Mouse (Mus musculus): ENCODE data around the gene Prm3. TPM values are rescaled to one million over a fixed set of nuclear protein-coding genes. Genes with fewer than 3 reads are reported as not detected.
A peak's percentile ranks its signal among the peaks of the same experiment; 100 is the strongest.

The Prm3 gene
- polyA plus RNA-seq, 2 experiments, result not detected

DNA sequence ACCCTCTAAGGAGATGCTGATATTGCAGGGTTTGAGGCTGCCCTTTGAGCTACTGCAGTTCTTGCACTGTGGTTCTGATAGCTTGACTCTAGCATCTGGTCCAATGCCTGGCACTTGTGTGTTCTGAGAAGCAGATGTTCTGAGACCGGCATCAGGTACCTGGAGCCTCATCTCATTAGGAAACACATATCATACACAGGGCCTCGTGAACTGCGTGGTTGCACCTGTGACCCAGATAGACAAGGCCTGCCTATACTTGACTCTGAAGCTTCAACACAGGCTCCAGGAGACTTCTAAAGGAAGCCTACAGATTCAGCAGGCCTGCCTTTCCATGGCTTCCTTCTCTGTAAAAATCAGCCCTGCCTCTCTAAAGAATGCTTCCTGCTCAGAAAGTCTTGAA is 45.7 kb upstream of the Prm3 start:
- TF ChIP-seq POLR2A (IDR thresholded peaks at IDR 0.05; ENCODE audit: borderline replicate concordance, extremely low read depth, insufficient read depth, insufficient read length), result no peak
- 89% methylated on average over 3 of the region's 3 CpGs for WGBS
- Histone ChIP-seq H3K27me3 (ENCODE audit: control insufficient read depth, insufficient read depth, low read length) (no peaks in the 10 kb centered on the region), H3K9me3 (ENCODE audit: control insufficient read depth, low read length) (no peaks in the 10 kb centered on the region), H3K4me3 (replicated peaks; ENCODE audit: low read length) (no peak overlapping the region), H3K27ac (replicated peaks; ENCODE audit: low read depth, low read length) (no peak overlapping the region), H3K4me1 (ENCODE audit: control insufficient read depth, insufficient read depth, low read length) (peaks cover 18% of the 10 kb centered on the region), H3K4me2 (replicated peaks; ENCODE audit: low read depth, low read length, severe bottlenecking) (no peak overlapping the region), H3K36me3 (ENCODE audit: control insufficient read depth, insufficient read depth, low read length) (no peaks in the 10 kb centered on the region), H3K9ac (ENCODE audit: low read depth, low read length, severe bottlenecking) (no peak overlapping the region)
- DNase-seq (ENCODE audit: low spot score) (no peak), ATAC-seq (ENCODE audit: low FRiP score, low read depth) (no peak)

GRCm38 (mm10) chr16:10834911-10835587 is 44.3 kb upstream of the Prm3 start, which contains the start of gene Rmi2:
Gene Rmi2, plus strand, starts transcription at chr16:10835059.
- Histone ChIP-seq H3K27me3 (ENCODE audit: control insufficient read depth, insufficient read depth, low read length) (no peaks in the 10 kb centered on the region), H3K4me1 (ENCODE audit: control insufficient read depth, insufficient read depth, low read length) (peaks cover 18% of the 10 kb centered on the region), H3K4me3 (replicated peaks; ENCODE audit: low read length) (peak within 1 kb of the TSS; percentile 82), H3K27ac (replicated peaks; ENCODE audit: low read depth, low read length) (peak within 1 kb of the TSS; percentile 91), H3K36me3 (ENCODE audit: control insufficient read depth, insufficient read depth, low read length) (no peaks in the 10 kb centered on the region), H3K4me2 (replicated peaks; ENCODE audit: low read depth, low read length, severe bottlenecking) (peak within 1 kb of the TSS; percentile 82), H3K9me3 (ENCODE audit: control insufficient read depth, low read length) (no peaks in the 10 kb centered on the region), H3K9ac (ENCODE audit: low read depth, low read length, severe bottlenecking) (peak within 1 kb of the TSS; percentile 87)
- ATAC-seq (ENCODE audit: low FRiP score, low read depth) (peak; percentile 94), DNase-seq (ENCODE audit: low spot score) (peak; percentile 86)
- no peak for TF ChIP-seq POLR2A (IDR thresholded peaks at IDR 0.05; ENCODE audit: borderline replicate concordance, extremely low read depth, insufficient read depth, insufficient read length)
- 1% methylated on average over 31 of the region's 69 CpGs for WGBS

- H3K4me1 ChIP-seq (ENCODE audit: control insufficient read depth, insufficient read depth, low read length), result peaks cover 16% of the 10 kb centered on the region
- H3K27me3 ChIP-seq (ENCODE audit: control insufficient read depth, insufficient read depth, low read length), result no peaks in the 10 kb centered on the region
- no peak for ATAC-seq (ENCODE audit: low FRiP score, low read depth)
- H3K4me3 ChIP-seq (replicated peaks; ENCODE audit: low read length), result peak overlapping the region; percentile 82
- WGBS, result 8% methylated on average over 12 of the region's 12 CpGs
- H3K36me3 ChIP-seq (ENCODE audit: control insufficient read depth, insufficient read depth, low read length), result no peaks in the 10 kb centered on the region
- no peak for DNase-seq (ENCODE audit: low spot score)
- H3K9me3 ChIP-seq (ENCODE audit: control insufficient read depth, low read length), result no peaks in the 10 kb centered on the region
- peak overlapping the region; percentile 91; the same call in 1 of the 2 replicates for H3K27ac ChIP-seq (replicated peaks; ENCODE audit: low read depth, low read length)
- no peak for TF ChIP-seq POLR2A (IDR thresholded peaks at IDR 0.05; ENCODE audit: borderline replicate concordance, extremely low read depth, insufficient read depth, insufficient read length)
- peak overlapping the region; percentile 87 for H3K9ac ChIP-seq (ENCODE audit: low read depth, low read length, severe bottlenecking)
- H3K4me2 ChIP-seq (replicated peaks; ENCODE audit: low read depth, low read length, severe bottlenecking), result peak overlapping the region; percentile 82
Measured at GRCm38 (mm10) chr16:10834542-10834910, 43.8 kb upstream of the Prm3 start.

DNA sequence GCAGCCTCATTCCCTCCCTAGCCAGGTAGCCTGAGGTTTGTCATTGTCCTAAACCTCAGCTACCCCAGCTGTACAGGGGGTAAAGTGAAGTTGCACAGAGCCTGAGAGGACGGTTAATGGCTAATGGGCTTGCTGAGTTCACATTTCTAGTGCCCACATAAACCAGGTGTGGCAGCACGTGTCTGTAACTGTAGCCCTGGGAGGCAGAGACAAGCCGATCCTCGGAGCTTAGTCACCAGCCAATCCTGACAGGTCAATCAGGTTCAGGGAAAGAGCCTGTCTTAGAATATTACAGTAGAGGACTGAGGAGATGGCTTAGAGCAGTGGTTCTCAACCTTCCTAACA is 37.7 kb upstream of the Prm3 start:
- no peak for ATAC-seq (ENCODE audit: low FRiP score, low read depth)
- Histone ChIP-seq H3K9me3 (ENCODE audit: control insufficient read depth, low read length) (no peaks in the 10 kb centered on the region), H3K4me3 (replicated peaks; ENCODE audit: low read length) (no peak overlapping the region)

GRCm38 (mm10) chr16:10827766-10828460 is 37.2 kb upstream of the Prm3 start:
- ATAC-seq (ENCODE audit: low FRiP score, low read depth) (no peak), DNase-seq (ENCODE audit: low spot score) (no peak)
- Histone ChIP-seq H3K4me2 (replicated peaks; ENCODE audit: low read depth, low read length, severe bottlenecking) (no peak overlapping the region), H3K9ac (ENCODE audit: low read depth, low read length, severe bottlenecking) (no peak overlapping the region), H3K36me3 (ENCODE audit: control insufficient read depth, insufficient read depth, low read length) (no peaks in the 10 kb centered on the region), H3K9me3 (ENCODE audit: control insufficient read depth, low read length) (no peaks in the 10 kb centered on the region), H3K27ac (replicated peaks; ENCODE audit: low read depth, low read length) (no peak overlapping the region), H3K4me3 (replicated peaks; ENCODE audit: low read length) (no peak overlapping the region), H3K4me1 (ENCODE audit: control insufficient read depth, insufficient read depth, low read length) (peaks cover 16% of the 10 kb centered on the region), H3K27me3 (ENCODE audit: control insufficient read depth, insufficient read depth, low read length) (no peaks in the 10 kb centered on the region)
- 77% methylated on average over 7 of the region's 7 CpGs for WGBS
- no peak for TF ChIP-seq POLR2A (IDR thresholded peaks at IDR 0.05; ENCODE audit: borderline replicate concordance, extremely low read depth, insufficient read depth, insufficient read length)

More for the DNA sequence above, 37.7 kb upstream of the Prm3 start:
- no peak overlapping the region for H3K9ac ChIP-seq (ENCODE audit: low read depth, low read length, severe bottlenecking)
- DNase-seq (ENCODE audit: low spot score), result no peak
- no peaks in the 10 kb centered on the region for H3K27me3 ChIP-seq (ENCODE audit: control insufficient read depth, insufficient read depth, low read length)
- TF ChIP-seq POLR2A (IDR thresholded peaks at IDR 0.05; ENCODE audit: borderline replicate concordance, extremely low read depth, insufficient read depth, insufficient read length), result no peak
- peaks cover 16% of the 10 kb centered on the region for H3K4me1 ChIP-seq (ENCODE audit: control insufficient read depth, insufficient read depth, low read length)
- no peak overlapping the region for H3K4me2 ChIP-seq (replicated peaks; ENCODE audit: low read depth, low read length, severe bottlenecking)
- 35% methylated on average over 4 of the region's 4 CpGs for WGBS
- no peaks in the 10 kb centered on the region for H3K36me3 ChIP-seq (ENCODE audit: control insufficient read depth, insufficient read depth, low read length)
- H3K27ac ChIP-seq (replicated peaks; ENCODE audit: low read depth, low read length), result no peak overlapping the region

Measured in limb, embryonic 14.5 days (tissue).